Mouse (Mus musculus) right cerebral cortex, postnatal 4 days (tissue): ENCODE measurements around the gene Ankrd27.
A peak's percentile ranks its signal among the peaks of the same experiment; 100 is the strongest.
"Not testable (repeated sequence)": the region's sequence is repeated elsewhere in the genome, so short reads cannot be mapped to it uniquely, and the experiment has no call there.

Experiments used
- DNase-seq: peaks from one replicate; pipeline ENCODE4 v3.0.0-alpha.2; 2022

Gene Ankrd27

DNA sequence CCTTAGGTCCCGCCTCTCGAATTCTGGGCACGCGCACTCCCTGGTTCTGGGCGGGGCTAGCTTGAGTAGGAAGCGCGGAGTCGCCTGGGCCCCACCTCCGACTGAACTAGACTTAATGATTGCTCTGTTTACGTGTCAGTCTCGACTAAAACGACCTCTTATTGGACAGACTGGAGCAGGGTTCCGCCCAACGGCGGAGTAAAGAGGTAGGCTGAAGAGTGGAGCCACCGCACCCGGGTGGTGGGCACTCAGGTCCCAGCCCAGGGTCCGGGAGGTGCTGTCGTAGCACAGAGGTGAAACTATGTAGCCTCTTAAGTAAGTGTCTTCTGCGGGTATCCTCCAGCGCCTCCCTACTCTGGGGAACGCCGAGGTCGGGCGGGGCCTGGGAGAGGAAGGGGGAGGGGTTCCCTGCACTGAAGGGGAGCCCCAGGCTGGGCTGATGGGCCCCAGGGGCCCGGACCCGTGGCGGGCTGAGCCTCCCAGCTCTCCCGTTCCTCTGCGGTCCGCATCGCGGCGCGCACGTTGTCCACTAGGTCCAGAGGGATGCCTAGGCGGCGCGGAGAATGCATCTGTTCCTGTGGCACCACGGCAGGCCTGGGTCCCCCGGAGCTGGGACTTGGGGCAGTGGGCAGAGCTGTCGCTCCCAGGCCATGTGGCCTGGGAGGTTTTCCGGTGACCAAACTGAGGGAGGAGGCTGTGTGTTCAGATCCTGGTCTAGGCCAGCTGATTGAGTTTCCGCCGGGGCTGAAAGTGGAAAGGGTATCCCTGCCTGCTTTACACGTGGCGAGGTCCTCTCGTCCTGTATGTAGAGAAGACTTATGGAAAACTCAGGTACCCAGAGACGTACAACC lies at the start of gene Ankrd27:
Ankrd27 (plus strand) TSS at position 190 of the 851 bp plus-strand sequence.
- peak; percentile 89 for DNase-seq

DNA sequence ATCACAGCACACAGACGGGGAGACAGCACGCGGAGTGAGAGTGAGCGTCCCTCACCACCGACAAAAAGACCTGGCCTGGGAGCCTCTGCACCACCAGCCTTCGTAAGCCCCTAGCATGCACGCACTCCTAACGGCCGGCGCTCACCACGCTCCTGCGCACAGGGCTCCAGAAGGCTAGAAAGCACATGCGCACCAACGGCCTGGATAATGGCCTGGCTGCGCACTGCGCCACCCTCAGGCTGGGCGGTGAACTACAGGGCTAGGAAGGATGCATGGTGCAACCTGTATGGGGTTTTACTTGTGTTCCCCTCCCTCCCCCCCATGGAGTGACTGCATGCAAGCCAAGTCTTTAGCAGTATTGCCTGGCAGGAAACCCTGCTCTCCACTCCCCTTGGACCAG lies 48.5 kb upstream of the Ankrd27 start, which contains the start of gene Tdrd12:
Tdrd12 (minus strand) TSS at position 184 of the 400 bp plus-strand sequence.
- DNase-seq = no peak

DNA sequence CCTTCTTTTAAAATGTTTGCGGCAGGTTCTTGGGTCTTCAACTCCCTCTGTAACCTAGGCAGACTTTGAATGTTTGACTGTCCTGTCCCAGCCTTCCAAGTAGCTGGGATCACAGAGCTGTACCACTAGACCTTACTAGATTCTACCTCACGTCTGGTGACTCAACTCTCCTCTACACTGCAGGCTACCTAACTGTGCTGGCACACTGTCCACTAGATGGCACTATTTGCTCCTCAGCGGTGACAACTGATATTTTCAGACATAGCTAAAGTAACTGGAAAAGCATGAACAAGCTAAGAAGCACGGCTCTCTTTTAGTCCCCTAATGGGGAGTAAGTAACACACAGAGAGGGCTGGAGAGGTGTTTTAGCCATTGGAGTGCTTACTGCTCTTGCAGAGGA lies 40.2 kb upstream of the Ankrd27 start:
- peak; percentile 51 for DNase-seq

DNA sequence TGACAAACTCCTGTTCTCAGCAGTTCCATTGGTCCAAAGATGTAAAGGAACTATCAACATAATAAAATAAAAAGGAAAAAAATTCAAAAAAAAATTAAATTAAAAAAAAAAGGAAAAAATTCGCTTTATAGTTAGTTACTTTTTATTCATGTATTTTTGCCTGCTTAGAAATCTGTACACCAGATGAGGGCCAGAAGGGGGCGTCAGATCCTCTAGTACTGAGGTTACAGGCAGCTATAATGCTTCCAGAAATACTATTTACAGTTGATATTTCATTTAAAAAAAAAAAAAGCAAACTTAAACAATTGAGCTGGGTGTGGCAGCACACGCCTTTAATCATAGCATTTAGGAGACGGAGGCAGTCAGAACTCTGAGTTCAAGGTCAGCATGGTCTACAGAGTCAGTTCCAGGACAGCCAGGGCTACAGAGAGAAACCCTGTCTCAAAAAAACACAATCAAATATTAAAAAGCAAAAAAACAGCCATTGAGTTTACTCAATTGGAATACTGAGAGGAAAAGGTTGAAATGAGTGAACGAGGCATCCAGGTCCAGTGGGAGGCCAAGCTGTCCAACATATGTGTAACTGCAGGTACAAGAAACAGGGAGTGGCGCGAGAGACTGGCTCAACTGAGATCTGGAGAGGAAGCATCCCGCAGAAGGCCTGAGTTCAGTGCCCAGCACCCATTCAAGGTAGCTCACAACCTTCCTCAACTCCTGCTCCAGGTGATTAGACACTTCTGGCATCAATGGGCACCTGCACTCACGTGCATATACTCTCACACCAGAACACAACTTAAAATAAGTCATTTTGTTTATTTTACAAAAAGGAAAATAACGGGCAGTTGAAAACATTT lies 32.1 kb upstream of the Ankrd27 start:
- DNase-seq = peak; percentile 58

DNA sequence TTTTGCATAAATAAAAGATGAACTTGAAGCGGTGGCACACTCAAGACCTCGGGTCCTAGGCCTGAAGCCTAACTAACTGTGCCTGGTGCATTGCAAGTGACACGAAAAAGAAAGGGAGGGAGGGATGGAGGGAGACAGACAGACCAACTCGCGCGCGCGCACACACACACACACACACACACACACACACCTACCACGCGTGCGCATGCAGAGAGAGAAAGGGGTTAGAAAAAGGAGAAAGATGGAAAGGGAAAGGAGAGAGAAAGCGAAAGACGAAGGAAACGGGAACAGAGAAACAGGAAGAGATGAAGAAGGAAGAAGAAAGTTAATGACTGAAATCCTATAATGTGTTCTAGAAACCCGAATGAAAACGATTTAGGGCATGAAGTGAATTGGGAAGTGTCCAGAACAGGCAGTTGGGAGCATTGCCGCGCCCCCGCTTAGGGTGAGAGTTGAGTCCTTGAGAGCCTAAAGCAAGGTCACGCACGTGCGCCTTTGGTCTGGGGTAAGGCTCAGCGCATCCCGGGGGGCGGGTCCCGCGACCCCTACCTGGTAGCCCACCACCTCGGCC lies 31.4 kb upstream of the Ankrd27 start:
- DNase-seq = peak; percentile 41

DNA sequence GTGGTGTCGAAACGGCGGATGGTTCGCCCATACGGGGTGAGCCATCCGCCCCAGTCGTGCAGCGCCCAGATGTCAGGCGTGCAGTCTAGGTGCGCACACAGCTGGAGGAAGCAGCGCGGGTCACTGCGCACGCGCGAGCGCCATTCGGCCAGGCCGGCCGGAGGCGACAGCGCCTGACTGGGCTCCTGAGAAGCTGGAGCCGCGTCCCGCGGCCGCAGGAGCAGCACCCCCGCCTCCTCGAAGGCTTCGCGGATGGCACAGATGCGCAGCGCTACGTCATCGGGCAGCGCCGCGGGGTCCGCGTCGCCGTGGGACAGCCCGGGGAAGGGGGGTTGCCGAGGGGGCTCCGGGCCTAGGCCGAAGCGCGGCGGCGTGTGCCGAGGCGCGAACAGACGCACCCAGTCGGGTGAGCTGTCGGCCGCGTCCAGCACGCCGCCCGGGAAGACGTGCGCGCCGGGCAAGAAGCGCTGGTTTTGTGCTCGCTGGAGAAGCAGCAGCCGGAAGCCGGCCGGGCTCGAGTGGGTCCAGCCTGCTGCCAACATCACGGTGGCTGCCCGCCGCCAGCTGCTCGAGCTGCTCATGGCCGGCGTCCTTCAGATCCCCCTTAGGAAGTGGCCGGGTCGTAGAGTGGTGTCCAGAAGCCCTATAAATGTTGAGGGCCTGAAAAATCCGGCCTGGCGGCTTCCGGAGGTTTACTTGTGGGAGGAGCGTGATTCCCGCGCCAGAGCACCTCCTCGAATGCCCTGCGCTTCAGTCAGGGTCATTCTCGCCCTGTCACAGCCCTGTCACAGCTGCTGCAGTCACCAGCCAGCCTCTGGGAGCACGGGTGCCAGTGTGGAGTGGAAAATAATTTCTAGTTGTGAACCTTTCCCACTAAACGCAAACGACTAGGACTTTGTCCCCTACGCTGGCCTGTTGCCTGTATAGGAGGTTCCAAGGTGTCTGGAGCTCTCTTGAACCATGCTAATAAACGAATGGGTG lies 30.5 kb upstream of the Ankrd27 start:
- peak; percentile 90 for DNase-seq

DNA sequence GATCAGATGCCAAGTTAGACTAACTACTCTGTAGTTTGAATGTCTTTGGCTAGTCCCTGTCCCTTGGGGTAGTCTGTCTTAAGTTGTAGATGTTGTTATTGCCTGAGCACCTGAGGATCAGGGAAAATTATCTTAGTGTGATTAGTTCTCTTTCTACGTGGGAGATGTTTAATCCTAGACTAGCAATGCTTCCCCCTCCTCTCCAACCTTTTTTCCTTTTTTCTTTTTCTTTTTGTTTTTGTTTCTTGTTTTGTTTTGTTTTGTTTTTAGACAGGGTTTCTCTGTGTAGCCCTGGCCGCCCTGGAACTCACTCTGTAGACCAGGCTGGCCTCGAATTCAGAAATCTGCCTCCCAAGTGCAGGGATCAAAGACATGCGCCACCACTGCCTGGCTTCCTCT lies 29.8 kb upstream of the Ankrd27 start, which contains the start of gene Nudt19:
Nudt19 (minus strand) TSS at position 100 of the 399 bp plus-strand sequence.
- DNase-seq = no peak

DNA sequence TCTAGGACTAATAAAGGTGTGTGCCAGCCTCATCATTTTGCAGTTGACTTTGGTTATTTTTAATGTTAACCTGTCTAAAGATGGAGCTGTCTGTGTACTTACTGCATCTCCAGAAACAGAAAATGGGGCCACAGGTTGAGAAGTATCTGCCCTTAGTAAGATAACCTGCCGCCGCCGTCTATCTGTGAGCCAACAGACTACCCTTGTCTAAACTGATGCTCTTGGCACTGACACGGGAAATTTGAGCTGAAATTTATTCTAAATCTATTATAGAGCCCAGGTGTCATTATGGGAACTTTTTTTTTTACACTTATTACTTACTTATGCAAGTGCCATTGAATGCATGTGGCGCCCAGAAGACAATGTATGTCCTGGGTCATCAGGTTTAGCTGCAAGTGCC lies 29.1 kb upstream of the Ankrd27 start:
- no peak for DNase-seq

DNA sequence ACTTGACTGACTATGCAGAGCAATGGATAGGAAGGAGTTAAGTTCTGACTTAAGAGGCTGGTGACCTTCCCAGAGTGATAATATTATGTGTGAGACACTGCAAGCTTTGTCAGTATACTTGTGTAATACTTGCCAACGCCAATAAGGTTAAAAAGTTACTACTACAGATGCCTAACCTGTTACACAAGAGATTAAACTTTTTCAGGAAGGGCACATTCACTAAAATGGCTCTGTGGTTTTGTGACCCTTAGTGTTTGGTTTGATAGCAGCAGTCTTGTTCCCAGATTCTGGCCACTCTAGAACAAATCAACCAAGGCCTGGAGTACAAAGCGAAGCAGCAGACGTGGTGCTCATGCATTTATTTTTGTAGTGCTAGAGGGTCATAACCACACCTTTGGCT lies 28.5 kb upstream of the Ankrd27 start:
- DNase-seq = no peak

DNA sequence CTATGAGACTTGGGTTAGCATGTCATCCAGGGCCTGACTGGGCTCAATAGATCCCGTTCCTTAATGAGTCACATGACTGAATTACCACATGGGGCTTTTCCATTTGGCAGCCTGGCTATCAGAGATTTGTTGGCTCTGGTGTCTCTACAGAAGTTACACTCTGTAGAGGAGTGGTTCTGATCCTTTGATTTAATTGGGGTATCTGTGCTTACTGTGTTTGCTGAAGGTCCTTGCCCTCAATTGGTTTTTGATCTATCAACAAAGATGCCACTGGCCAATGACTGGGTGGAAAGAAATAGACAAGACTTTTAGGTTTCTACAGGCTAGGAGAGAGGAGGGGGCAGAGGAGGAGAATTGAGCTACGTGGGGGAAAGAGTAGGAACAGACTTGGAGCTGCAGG lies 27.4 kb upstream of the Ankrd27 start:
- no peak for DNase-seq

DNA sequence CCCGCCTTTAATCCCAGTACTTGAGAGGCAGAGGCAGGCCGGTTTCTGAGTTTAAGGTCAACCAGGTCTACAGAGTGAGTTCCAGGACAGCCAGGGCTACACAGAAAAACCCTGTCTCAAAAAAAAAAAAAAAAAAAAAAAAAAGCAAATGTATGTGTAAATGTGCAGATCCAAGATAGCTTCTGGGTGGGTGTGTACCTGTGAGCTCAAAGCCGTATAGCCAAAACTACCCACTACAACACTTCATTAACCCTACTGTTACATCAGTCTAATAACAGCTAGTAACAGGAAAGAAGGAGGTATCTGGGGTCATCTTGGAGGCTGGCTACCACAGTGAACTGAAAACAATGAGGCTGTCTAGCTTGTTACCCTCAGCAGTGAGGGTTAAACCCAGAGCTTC lies 26.2 kb upstream of the Ankrd27 start:
- no peak for DNase-seq

DNA sequence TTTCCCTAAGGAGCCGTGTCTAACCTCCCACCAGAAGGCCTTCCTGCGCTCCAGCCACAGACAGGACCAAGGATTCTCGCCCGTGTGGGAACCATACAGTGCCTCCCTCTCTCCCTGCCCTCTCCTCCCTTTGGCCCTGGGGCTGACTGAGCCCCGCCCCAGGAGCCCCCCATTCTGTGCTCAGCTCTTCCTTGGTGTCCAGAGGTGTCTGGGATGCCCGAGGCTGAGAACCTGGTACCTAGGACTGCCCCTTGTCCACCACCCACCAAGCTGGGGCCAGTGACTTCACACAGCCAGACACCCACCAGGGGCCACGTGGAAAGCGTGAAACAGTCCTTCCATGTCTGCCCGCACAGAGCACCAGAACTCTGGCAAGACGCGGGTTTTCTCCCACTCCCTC lies 23.0 kb upstream of the Ankrd27 start:
- no peak for DNase-seq

DNA sequence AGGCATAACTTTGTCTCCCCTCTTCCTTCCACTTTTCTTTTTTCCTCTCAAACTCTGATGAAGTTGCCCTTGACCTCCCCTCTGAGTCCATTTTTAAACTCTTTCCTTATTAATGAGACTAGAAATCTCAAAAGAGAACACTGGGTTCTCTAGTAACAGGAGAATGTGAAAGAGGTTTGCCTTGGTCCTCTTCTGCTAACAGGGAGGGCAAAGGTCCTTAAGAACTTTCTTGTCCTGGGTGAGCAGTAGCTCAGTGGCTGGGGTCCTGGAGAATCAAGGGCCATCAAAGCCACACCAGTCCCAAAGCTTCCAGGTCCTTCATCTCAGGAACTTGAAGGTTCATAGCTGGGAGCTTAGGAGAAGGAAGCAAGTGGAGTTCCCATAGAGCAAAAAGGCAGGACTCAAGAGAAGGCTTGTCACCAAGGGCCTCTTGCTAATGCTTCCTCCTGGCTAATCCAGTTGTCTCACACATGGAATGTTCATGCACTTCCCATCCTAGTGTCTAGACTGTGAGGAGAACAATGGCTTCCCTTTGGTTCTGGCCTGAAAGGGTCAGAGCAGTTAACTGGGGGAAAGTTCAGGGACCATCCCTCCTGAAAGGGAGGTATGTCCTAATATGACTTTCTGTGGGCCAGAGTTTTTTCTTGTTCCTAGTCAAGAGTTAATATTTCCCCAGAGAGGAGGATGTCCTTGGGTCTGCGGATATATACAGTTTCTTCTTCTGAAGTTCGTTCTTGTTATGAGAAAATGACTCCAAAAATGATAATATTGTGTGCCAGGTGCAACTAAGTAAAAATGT lies 21.8 kb upstream of the Ankrd27 start:
- DNase-seq = no peak

DNA sequence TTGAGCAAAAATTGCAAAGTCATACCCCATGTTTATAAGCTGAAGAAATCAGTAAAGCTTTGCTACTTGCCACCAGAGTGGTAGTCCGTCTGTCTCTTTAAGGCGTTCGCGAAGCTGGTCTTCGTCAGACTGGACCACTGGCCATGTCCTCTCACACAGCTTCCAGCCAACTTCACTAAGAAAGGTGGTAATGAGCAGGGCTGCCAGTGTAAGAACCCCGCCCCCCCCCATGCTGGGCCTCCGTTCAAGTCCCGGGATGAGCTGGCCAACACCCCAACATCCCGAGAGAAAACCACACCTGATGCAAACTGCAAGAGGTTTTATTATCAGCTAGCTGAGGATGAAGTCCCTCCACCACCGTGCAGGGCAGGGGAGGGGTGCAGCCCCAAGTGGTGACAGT lies 21.2 kb upstream of the Ankrd27 start:
- DNase-seq = not testable (repeated sequence)

DNA sequence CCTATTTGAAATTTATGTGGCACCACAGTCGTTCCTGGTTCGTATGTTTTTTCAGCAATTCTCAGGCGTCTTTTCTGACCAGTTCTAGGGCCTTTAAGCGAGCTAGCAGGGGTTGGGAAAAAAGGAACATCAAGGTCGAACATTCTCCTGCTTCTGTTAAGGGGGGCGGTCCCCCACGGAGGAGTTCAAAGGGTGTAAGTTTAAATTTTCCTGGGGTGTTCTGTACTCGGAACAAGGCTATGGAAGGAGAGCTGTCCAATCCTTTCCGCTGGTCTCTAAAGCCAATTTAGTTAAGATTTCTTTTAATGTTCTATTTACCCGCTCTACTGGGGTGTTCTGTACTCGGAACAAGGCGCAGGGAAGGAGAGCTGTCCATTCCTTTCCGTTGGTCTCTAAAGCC lies 20.1 kb upstream of the Ankrd27 start:
- not testable (repeated sequence) for DNase-seq

DNA sequence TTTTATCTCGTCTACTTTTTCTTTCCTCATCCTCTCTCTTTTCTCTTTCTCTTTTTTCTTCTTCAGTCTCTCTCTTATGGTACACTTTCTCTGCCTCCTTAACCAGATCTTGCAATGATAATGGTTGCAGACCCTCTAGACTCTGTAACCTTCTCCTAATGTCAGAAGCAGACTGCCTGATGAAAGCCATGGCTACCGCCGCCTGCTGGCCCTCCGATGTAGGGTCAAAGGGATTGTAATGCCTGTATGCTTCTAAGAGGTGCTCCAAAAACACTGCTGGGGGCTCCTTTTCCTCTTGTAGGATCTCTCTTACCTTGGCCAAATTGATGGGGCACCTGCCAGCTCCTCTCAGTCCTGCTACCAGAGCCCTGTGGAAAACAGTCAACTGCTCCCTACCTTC lies 16.3 kb upstream of the Ankrd27 start:
- DNase-seq = not testable (repeated sequence)

DNA sequence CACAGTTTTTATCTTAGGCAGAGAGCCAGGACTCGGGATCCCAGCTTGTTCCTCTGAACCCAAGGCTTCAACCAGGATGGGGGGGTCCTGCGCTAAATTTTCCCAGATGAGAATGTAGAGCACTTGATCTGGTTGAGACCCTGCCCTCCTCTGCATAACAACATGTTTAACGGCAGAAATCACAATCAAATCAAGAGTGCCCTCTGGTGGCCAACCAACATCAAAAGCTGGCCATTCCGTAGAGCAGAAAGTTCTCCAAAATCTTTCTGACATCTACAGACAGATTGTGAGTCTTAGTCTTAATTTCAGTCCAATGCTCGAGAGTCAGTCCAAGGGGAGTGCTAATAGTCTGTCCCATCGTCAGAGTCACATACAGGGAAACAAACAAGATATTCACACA lies 15.2 kb upstream of the Ankrd27 start:
- DNase-seq = not testable (repeated sequence)

DNA sequence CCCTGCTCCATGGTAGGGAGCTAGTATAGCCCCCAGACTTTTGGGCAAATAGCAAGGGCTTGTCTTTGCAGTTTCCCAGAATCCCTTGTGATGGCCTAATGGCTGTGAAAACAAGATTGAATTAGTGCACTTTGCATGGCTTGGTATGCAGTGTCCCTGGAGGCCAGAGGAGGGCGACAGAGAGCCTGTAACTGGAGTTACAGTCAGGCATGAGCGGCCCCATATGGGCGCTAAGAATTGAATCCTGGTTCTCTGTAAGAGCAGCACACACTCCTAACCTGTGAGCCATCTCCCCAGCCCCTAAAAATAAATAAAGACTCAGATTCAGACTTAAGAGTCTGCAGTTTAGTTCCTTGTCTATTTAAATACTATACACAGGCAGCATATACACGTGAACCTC lies 6.2 kb upstream of the Ankrd27 start:
- peak; percentile 50 for DNase-seq

DNA sequence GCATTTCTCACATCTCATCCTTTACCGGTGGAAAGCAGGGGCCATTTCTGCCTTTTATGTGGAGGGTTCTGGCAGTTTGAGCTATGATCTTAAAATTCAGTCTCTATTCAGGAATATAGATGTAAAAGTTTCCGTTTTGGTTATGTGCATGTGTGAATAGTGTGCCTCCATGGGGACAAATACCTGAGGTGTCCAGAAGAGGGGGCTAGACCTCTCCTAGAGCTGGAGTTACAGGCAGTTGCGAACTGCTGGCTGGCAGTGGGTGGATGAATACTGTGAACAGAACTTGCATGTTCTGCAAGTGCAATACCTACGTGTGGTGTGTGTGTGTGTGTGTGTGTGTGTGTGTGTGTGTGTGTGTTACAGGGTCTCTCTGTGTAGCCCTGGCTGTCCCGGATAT lies 3.3 kb upstream of the Ankrd27 start:
- DNase-seq = no peak

DNA sequence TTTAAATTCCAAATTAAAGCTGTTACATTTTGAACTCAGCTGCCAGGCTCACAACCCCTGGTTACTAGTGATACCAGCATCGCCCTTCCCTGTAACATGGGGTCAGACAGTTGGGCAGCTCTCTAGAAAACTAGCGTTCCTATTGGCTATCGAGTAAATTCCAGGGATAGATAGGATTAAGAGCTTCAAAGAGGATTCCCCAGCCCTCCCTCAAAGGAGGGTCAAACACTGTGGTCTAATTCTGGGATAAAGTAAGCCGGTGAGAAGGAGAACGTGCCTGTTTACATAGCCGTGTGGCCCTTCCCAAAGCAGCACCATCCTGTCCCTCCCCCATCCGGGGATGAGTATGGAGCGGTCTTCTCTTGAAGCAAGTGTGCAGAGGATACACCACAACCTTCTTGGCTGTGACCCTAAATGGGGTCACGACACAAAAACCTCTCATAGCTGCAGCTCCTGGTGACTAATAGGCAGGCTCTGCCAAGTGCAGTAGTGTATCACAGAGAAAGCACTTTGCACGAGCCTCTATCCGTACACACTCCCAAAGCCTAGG lies 2.5 kb upstream of the Ankrd27 start:
- no peak for DNase-seq
